Mouse (Mus musculus) liver, postnatal 0 days (tissue): ENCODE measurements around the gene Clasp2. TPM values are rescaled to one million over a fixed set of nuclear protein-coding genes. Genes with fewer than 3 reads are reported as not detected.

Source experiments
- ATAC-seq: fragments of 200-750 bp; cut with Nextera tagmentation; 2 replicates; pipeline ENCODE4 v1.8.0; 2017; ENCODE audit warnings: mild to moderate bottlenecking, moderate library complexity
- DNase-seq: peaks from one replicate; pipeline ENCODE4 v3.0.0-alpha.2; 2016
- H3K27ac ChIP-seq: fragments of 300-500 bp; sonication (generic); 2 replicates; pipeline ENCODE4 v1.5.1; 2014; ENCODE audit warnings: antibody characterized with exemption, moderate library complexity, mild to moderate bottlenecking, low read depth
- H3K27me3 ChIP-seq: fragments of 300-500 bp; sonication (generic); 2 replicates; pipeline ENCODE4 v1.6.1; 2014; ENCODE audit warnings: low read length, control low read depth, mixed read lengths; ENCODE audit not compliant: insufficient read depth
- H3K36me3 ChIP-seq: fragments of 300-500 bp; sonication (generic); replicated peaks from 2 replicates; pipeline ENCODE4 v1.6.1; 2014; ENCODE audit warnings: mild to moderate bottlenecking, control low read depth, low read length, moderate library complexity, mixed read lengths; ENCODE audit not compliant: insufficient read depth
- H3K4me1 ChIP-seq: fragments of 300-500 bp; sonication (generic); 2 replicates; pipeline ENCODE4 v1.6.1; 2014; ENCODE audit warnings: antibody characterized with exemption, mild to moderate bottlenecking, control low read depth; ENCODE audit not compliant: insufficient read depth
- H3K4me2 ChIP-seq: fragments of 300-500 bp; sonication (generic); 2 replicates; pipeline ENCODE4 v1.6.1; 2014; ENCODE audit warnings: low read depth, mild to moderate bottlenecking, low read length, moderate library complexity, mixed read lengths
- H3K4me3 ChIP-seq: fragments of 300-500 bp; sonication (generic); 2 replicates; pipeline ENCODE4 v1.5.1; 2014; ENCODE audit warnings: low read depth, low read length
- H3K9ac ChIP-seq: fragments of 300-500 bp; sonication (generic); replicated peaks from 2 replicates; pipeline ENCODE4 v1.6.1; 2014; ENCODE audit warnings: mild to moderate bottlenecking, moderate library complexity
- H3K9me3 ChIP-seq: fragments of 300-500 bp; sonication (generic); 2 replicates; pipeline ENCODE4 v1.6.1; 2016; ENCODE audit warnings: mild to moderate bottlenecking, control low read depth, low read length, mixed read lengths
- CTCF ChIP-seq: sonication (generic); IDR thresholded peaks from 2 replicates; pipeline ENCODE4 v1.5.1; 2016; ENCODE audit warnings: antibody characterized with exemption, low read depth
- EP300 ChIP-seq: IDR thresholded peaks from 2 replicates; pipeline ENCODE4 v1.6.1; 2016; ENCODE audit warnings: antibody characterized with exemption, low read depth, mild to moderate bottlenecking
- WGBS: fragments of 180-500 bp; shearing (Covaris S2); extraction: QIAGEN DNeasy Blood & Tissue Kit; methylation state at CpG from one replicate; pipeline ENCODE4 v1.1.7; 2014; ENCODE audit not compliant: insufficient replicate concordance; 5-methylcytosine and 5-hydroxymethylcytosine counted together
- polyA plus RNA-seq: library from polyadenylated mRNA; unstranded; fragments of >200 nt; fragmentation: Nextera tagmentation; extraction: Ambion mirVana; gene quantifications from 2 replicates; pipeline ENCODE4 v1.2.1, GENCODE M21; 2015

The Clasp2 gene
- polyA plus RNA-seq, 1 experiment from 2014 or later, result 4.9 TPM

GRCm38 (mm10) chr9:113742361-113742794, 1.1 kb downstream of the Clasp2 start:
- Histone ChIP-seq H3K9ac (peak overlapping the region; percentile 94), H3K4me1 (peaks cover 14% of the 10 kb centered on the region; the same call in 1 of the 2 replicates), H3K36me3 (no peaks in the 10 kb centered on the region), H3K4me3 (peak overlapping the region; percentile 99), H3K27ac (peak overlapping the region; percentile 85), H3K4me2 (peak overlapping the region; percentile 96), H3K9me3 (no peaks in the 10 kb centered on the region), H3K27me3 (no peaks in the 10 kb centered on the region)
- DNase-seq, result peak; percentile 22
- ATAC-seq, result no peak
- 2% methylated on average over 17 of the region's 17 CpGs for WGBS
- TF ChIP-seq EP300, result no peak
- peak; percentile 58 for TF ChIP-seq CTCF

DNA sequence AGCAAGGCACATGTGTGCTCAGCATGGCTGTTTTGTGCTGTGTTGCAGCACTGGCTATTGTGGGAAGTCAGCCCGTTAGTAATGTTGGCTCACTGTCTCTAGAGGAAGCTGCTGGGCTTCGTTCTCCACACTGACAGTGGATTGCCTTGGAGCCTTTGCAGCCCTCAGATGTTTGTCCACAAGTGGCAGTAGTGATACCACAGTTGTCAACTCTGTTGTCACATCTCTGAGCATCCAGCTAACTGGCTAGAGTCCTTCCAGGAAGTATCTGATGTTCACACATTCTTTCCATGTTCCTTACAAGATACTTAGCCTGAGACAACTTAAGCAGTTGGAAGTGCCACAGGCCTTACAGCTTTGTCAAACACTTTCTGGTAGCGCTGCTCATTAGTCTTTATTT, 2.0 kb downstream of the Clasp2 start:
- no peak for TF ChIP-seq EP300
- TF ChIP-seq CTCF, result peak; percentile 13; the same call in 1 of the 2 replicates
- Histone ChIP-seq H3K4me3 (no peak overlapping the region), H3K9me3 (no peaks in the 10 kb centered on the region), H3K36me3 (no peaks in the 10 kb centered on the region), H3K9ac (no peak overlapping the region), H3K27ac (no peak overlapping the region), H3K27me3 (no peaks in the 10 kb centered on the region), H3K4me1 (peaks cover 14% of the 10 kb centered on the region; the same call in 1 of the 2 replicates), H3K4me2 (peak overlapping the region; percentile 96; the same call in 1 of the 2 replicates)
- ATAC-seq, result no peak
- WGBS, result 61% methylated on average over 3 of the region's 3 CpGs
- peak; percentile 20 for DNase-seq

GRCm38 (mm10) chr9:113749356-113749755, 8.1 kb downstream of the Clasp2 start:
- 67% methylated on average over 7 of the region's 7 CpGs for WGBS
- Histone ChIP-seq H3K27ac (no peak overlapping the region), H3K9ac (no peak overlapping the region), H3K9me3 (no peaks in the 10 kb centered on the region), H3K4me3 (no peak overlapping the region), H3K4me1 (no peaks in the 10 kb centered on the region; the same call in 1 of the 2 replicates), H3K36me3 (0 out of 2 replicates have a peak, but pooled peaks cover 2% of the 10 kb centered on the region), H3K27me3 (no peaks in the 10 kb centered on the region), H3K4me2 (no peak overlapping the region)
- DNase-seq (no peak), ATAC-seq (no peak)
- TF ChIP-seq EP300 (no peak), CTCF (no peak)

- peaks cover 6% of the 10 kb centered on the region for H3K4me1 ChIP-seq
- WGBS, result 52% methylated on average over 15 of the region's 15 CpGs
- H3K9me3 ChIP-seq, result 0 out of 2 replicates have a peak, but pooled peaks cover 3% of the 10 kb centered on the region
- H3K27me3 ChIP-seq, result no peaks in the 10 kb centered on the region
- no peak overlapping the region; the same call in 1 of the 2 replicates for H3K27ac ChIP-seq
- H3K4me3 ChIP-seq, result peak overlapping the region; percentile 6; the same call in 1 of the 2 replicates
- ATAC-seq, result peak; percentile 88
- TF ChIP-seq CTCF (no peak), EP300 (no peak)
- DNase-seq, result peak; percentile 31
- H3K9ac ChIP-seq, result peak overlapping the region; percentile 27; the same call in 1 of the 2 replicates
- H3K4me2 ChIP-seq, result peak overlapping the region; percentile 56
- H3K36me3 ChIP-seq, result peaks cover 4% of the 10 kb centered on the region
Measured at GRCm38 (mm10) chr9:113755888-113756719, 14.8 kb downstream of the Clasp2 start.

DNA sequence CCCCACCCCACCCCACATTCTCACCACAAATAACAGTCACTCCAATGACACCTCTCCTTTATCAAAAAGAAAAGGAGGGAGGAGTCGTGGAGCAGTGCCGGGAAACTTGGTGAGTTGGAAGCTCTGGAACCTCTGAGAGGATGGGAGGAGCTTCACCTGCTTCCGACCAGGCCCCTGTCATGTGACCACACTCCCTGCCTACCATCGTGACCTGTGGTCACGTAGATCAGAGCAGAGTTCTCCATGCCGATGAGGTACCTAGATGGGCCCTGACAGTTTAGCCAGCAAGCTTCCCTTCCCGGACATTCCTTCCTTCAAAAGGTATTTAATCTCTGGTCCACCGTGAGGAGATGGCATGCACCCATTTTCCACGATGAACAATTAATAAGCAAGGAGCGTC, 17.2 kb downstream of the Clasp2 start:
- Histone ChIP-seq H3K4me2 (no peak overlapping the region), H3K9ac (no peak overlapping the region), H3K4me3 (no peak overlapping the region), H3K4me1 (peaks cover 6% of the 10 kb centered on the region), H3K36me3 (peaks cover 14% of the 10 kb centered on the region), H3K27me3 (no peaks in the 10 kb centered on the region), H3K27ac (no peak overlapping the region), H3K9me3 (0 out of 2 replicates have a peak, but pooled peaks cover 3% of the 10 kb centered on the region)
- TF ChIP-seq EP300 (no peak), CTCF (no peak)
- DNase-seq (no peak), ATAC-seq (no peak)
- WGBS, result 85% methylated on average over 10 of the region's 10 CpGs

GRCm38 (mm10) chr9:113759684-113760083, 18.4 kb downstream of the Clasp2 start:
- WGBS, result 79% methylated on average over 1 of the region's 1 CpGs
- ATAC-seq, result no peak

More at GRCm38 (mm10) chr9:113759684-113760083, 18.4 kb downstream of the Clasp2 start:
- H3K4me2 ChIP-seq, result no peak overlapping the region
- peaks cover 6% of the 10 kb centered on the region for H3K4me1 ChIP-seq
- DNase-seq, result no peak
- H3K27me3 ChIP-seq, result no peaks in the 10 kb centered on the region
- peaks cover 14% of the 10 kb centered on the region for H3K36me3 ChIP-seq
- 0 out of 2 replicates have a peak, but pooled peaks cover 3% of the 10 kb centered on the region for H3K9me3 ChIP-seq
- H3K4me3 ChIP-seq, result no peak overlapping the region
- TF ChIP-seq CTCF (peak; percentile 51), EP300 (no peak)
- no peak overlapping the region for H3K27ac ChIP-seq
- no peak overlapping the region for H3K9ac ChIP-seq
